ENCODE assay signal across 30 mouse cellular contexts in the genomic region with DNA sequence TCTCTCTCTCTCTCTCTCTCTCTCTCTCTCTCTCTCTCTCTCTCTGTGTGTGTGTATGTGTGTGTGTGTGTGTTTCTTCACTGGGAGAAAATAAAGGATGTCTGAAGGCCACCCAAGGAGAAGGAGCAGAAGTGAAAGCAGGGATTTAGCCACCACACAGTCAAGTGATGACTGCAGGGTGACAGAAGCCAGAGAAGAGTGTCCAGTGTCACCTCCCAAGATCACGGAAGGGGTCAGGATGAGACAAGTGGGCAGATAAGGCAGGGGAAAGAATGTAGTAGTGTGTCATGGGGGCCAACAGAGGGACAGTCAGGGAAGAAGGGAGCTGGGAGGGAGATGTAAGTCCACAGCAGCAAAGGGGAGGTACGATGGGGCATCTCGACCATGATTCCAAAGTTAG.
DNase-seq lines count a peak whose midpoint lies in the region; ATAC-seq and TF ChIP-seq lines count a peak whose summit lies in the region.
"Had no signal": no experiment of that assay in that cellular context is flagged by ENCODE, and none has a peak within 500 bp of the region (broad histone marks: within the 10 kb centered on the region; RNA-seq: fewer than 3 reads in every experiment).

No protein-coding gene starts in this region.

- H3K4me2 ChIP-seq in heart, embryonic 14.5 days (ENCODE audit: low read length): no peak overlapping the region
- no peak overlapping the region for H3K4me2 ChIP-seq in lung, postnatal 0 days (replicated peaks; ENCODE audit: low read depth, low read length)
- H3K4me2 ChIP-seq: embryonic facial prominence, embryonic 12.5 days; hindbrain, embryonic 13.5 days; liver, embryonic 12.5 days; midbrain, embryonic 12.5 days; neural tube, embryonic 12.5 days had no signal

- DNase-seq in heart, adult 2 months: no peak
- no peak for DNase-seq in heart, adult 18-20 months
- DNase-seq in heart, postnatal 25 days (ENCODE audit: low spot score): no peak
- peak; percentile 34 for DNase-seq in lung, postnatal 0 days (ENCODE audit: low spot score)
- no peak for DNase-seq in lung, postnatal 4 days
- DNase-seq in layer of hippocampus, adult 11-12 months (ENCODE audit: low spot score): no peak
- DNase-seq: adrenal gland, postnatal 10 days; cerebellum, adult 9-10 months; cerebellum, postnatal 36 days; embryo, embryonic 11 days; gastrocnemius, postnatal 25 days; kidney, adult 8-10 months; kidney, postnatal 4 days; layer of hippocampus, postnatal 36 days; left cerebral cortex, postnatal 4 days; liver, postnatal 0 days; right cerebral cortex, adult 18-20 months; spleen, adult 18-20 months; thymus, postnatal 25 days had no signal

- 0 out of 2 replicates have a peak, but pooled peaks have one; percentile 26 for ATAC-seq in heart, embryonic 14.5 days (ENCODE audit: insufficient number of reproducible peaks, insufficient read depth, low FRiP score, low read depth)
- peak; percentile 51 for ATAC-seq in lung, postnatal 0 days
- ATAC-seq: forebrain, embryonic 14.5 days; intestine, embryonic 16.5 days; liver, embryonic 12.5 days; liver, postnatal 0 days had no signal

- no peak overlapping the region for H3K4me3 ChIP-seq in heart, adult 2 months
- no peak overlapping the region for H3K4me3 ChIP-seq in heart, embryonic 14.5 days (ENCODE audit: control insufficient read depth in 1 of 2, insufficient read depth in 1 of 2, low read depth in 1 of 2, low read length in 2 of 2)
- no peak overlapping the region for H3K4me3 ChIP-seq in lung, postnatal 0 days (ENCODE audit: low read depth, low read length)
- H3K4me3 ChIP-seq: embryonic facial prominence, embryonic 12.5 days; hindbrain, embryonic 13.5 days; liver, embryonic 12.5 days; midbrain, embryonic 12.5 days; myocyte; neural tube, embryonic 12.5 days had no signal

- H3K36me3 ChIP-seq in heart, adult 2 months (ENCODE audit: control insufficient read depth, insufficient read depth, low read length): no peaks in the 10 kb centered on the region
- no peaks in the 10 kb centered on the region for H3K36me3 ChIP-seq in heart, embryonic 14.5 days (ENCODE audit: control insufficient read depth, insufficient read depth, low read length)
- H3K36me3 ChIP-seq in lung, postnatal 0 days (ENCODE audit: insufficient read depth, low read length): no peaks in the 10 kb centered on the region
- H3K36me3 ChIP-seq: embryonic facial prominence, embryonic 12.5 days; G1E; hindbrain, embryonic 13.5 days; liver, embryonic 12.5 days; midbrain, embryonic 12.5 days; neural tube, embryonic 12.5 days had no signal

- TF ChIP-seq POLR2A in heart, adult 2 months (IDR thresholded peaks at IDR 0.05; ENCODE audit: insufficient read depth, low read depth, low read length): no peak

- 0 out of 2 replicates have a peak, but pooled peaks have one; percentile 12 for TF ChIP-seq EP300 in heart, adult 2 months (IDR thresholded peaks at IDR 0.05; ENCODE audit: insufficient read depth, low read depth, low read length)
- no peak for TF ChIP-seq EP300 in lung, postnatal 0 days (IDR thresholded peaks at IDR 0.05)

- H3K9ac ChIP-seq in heart, adult 2 months (ENCODE audit: low read depth, low read length): no peak overlapping the region
- H3K9ac ChIP-seq in heart, embryonic 14.5 days (ENCODE audit: low read length): no peak overlapping the region
- H3K9ac ChIP-seq in lung, postnatal 0 days (replicated peaks; ENCODE audit: low read depth): no peak overlapping the region
- H3K9ac ChIP-seq: embryonic facial prominence, embryonic 12.5 days; hindbrain, embryonic 13.5 days; liver, embryonic 12.5 days; liver, postnatal 0 days; midbrain, embryonic 12.5 days; neural tube, embryonic 12.5 days had no signal

- H3K79me2 ChIP-seq in heart, adult 2 months (replicated peaks; ENCODE audit: control insufficient read depth, insufficient read depth, low read length): no peaks in the 10 kb centered on the region

- no peaks in the 10 kb centered on the region for H3K27me3 ChIP-seq in heart, adult 2 months (ENCODE audit: control insufficient read depth, insufficient read depth, low read length)
- H3K27me3 ChIP-seq in heart, embryonic 14.5 days (ENCODE audit: control insufficient read depth, insufficient read depth, low read length): no peaks in the 10 kb centered on the region
- H3K27me3 ChIP-seq in lung, postnatal 0 days (replicated peaks; ENCODE audit: insufficient read depth, low read length): no peaks in the 10 kb centered on the region
- H3K27me3 ChIP-seq: embryonic facial prominence, embryonic 12.5 days; hindbrain, embryonic 13.5 days; liver, embryonic 12.5 days had no signal

- no peak for TF ChIP-seq CTCF in heart, adult 2 months (IDR thresholded peaks at IDR 0.05)
- TF ChIP-seq CTCF in lung, postnatal 0 days (IDR thresholded peaks at IDR 0.05): no peak

- no peaks in the 10 kb centered on the region for H3K4me1 ChIP-seq in heart, adult 2 months (ENCODE audit: control insufficient read depth, insufficient read depth, low read length)
- H3K4me1 ChIP-seq in heart, embryonic 14.5 days (ENCODE audit: control insufficient read depth in 2 of 2, insufficient read depth in 2 of 2, low read length in 2 of 2): peaks cover 0 to 3% of the 10 kb centered on the region in 2 experiments; a peak in 2 of 4 replicates
- H3K4me1 ChIP-seq in lung, postnatal 0 days (ENCODE audit: insufficient read depth, low read depth, low read length): no peaks in the 10 kb centered on the region
- H3K4me1 ChIP-seq: embryonic facial prominence, embryonic 12.5 days; hindbrain, embryonic 13.5 days; liver, embryonic 12.5 days; midbrain, embryonic 12.5 days; neural tube, embryonic 12.5 days had no signal

- no peak overlapping the region for H3K27ac ChIP-seq in heart, adult 2 months
- H3K27ac ChIP-seq in heart, embryonic 14.5 days (replicated peaks in 1 of 2; ENCODE audit: control insufficient read depth in 1 of 2, insufficient read depth in 1 of 2, low read depth in 2 of 2, low read length in 2 of 2): no peak overlapping the region
- H3K27ac ChIP-seq in lung, postnatal 0 days (ENCODE audit: low read length): no peak overlapping the region
- H3K27ac ChIP-seq: embryonic facial prominence, embryonic 12.5 days; hindbrain, embryonic 13.5 days; kidney, postnatal 0 days; liver, embryonic 12.5 days; midbrain, embryonic 12.5 days; neural tube, embryonic 12.5 days had no signal

- WGBS in heart, adult 2 months: 37% methylated on average over 3 of the region's 3 CpGs
- WGBS in heart, embryonic 14.5 days: 15% methylated on average over 3 of the region's 3 CpGs
- WGBS in lung, postnatal 0 days: 48% methylated on average over 3 of the region's 3 CpGs

- intact Hi-C loops in heart, adult 2 months (cut with DNase I): no loop called here
- intact Hi-C loops in heart, postnatal 25 days (cut with DNase I): no loop called here

- no peaks in the 10 kb centered on the region for H3K9me3 ChIP-seq in heart, embryonic 14.5 days (ENCODE audit: control insufficient read depth, low read length)
- no peaks in the 10 kb centered on the region for H3K9me3 ChIP-seq in lung, postnatal 0 days (ENCODE audit: low read length)
- H3K9me3 ChIP-seq: embryonic facial prominence, embryonic 12.5 days; G1E; hindbrain, embryonic 13.5 days; liver, embryonic 12.5 days; midbrain, embryonic 12.5 days; neural tube, embryonic 12.5 days had no signal
